Mouse (Mus musculus): ENCODE results near the gene Uba2. TPM values are rescaled to one million over a fixed set of nuclear protein-coding genes. Genes with fewer than 3 reads are reported as not detected.
A peak's percentile ranks its signal among the peaks of the same experiment; 100 is the strongest.
"Not testable (repeated sequence)": the region's sequence is repeated elsewhere in the genome, so short reads cannot be mapped to it uniquely, and the experiment has no call there.

Gene Uba2
- 145 and 159 TPM in 2 replicates for polyA plus RNA-seq (2015; fragmentation: Nextera tagmentation; extraction: Ambion mirVana)

GRCm38 (mm10) chr7:34169454-34169853 lies at the start of gene Uba2:
Uba2 (minus strand) TSS chr7:34169599.
- Histone ChIP-seq H3K4me1 (ENCODE audit: control insufficient read depth, insufficient read depth, low read depth, low read length) (peaks cover 9% of the 10 kb centered on the region), H3K36me3 (ENCODE audit: control insufficient read depth, insufficient read depth, low read length) (peaks cover 7% of the 10 kb centered on the region; the same call in 1 of the 2 replicates), H3K9me3 (ENCODE audit: control insufficient read depth, low read length) (no peaks in the 10 kb centered on the region), H3K4me3 (ENCODE audit: low read length) (peak within 1 kb of the TSS; percentile 98), H3K4me2 (ENCODE audit: low read length) (peak within 1 kb of the TSS; percentile 97), H3K27me3 (replicated peaks; ENCODE audit: control insufficient read depth, insufficient read depth, low read length) (no peaks in the 10 kb centered on the region), H3K9ac (ENCODE audit: low read depth, low read length) (peak within 1 kb of the TSS; percentile 98; the same call in 1 of the 2 replicates), H3K27ac (ENCODE audit: low read depth, low read length) (peak within 1 kb of the TSS; percentile 85)
- 0 out of 2 replicates have a peak, but pooled peaks have one; percentile 19 for ATAC-seq
- WGBS = 80% methylated on average over 3 of the region's 3 CpGs

GRCm38 (mm10) chr7:34218496-34218895 lies 49.1 kb upstream of the Uba2 start:
- no peak overlapping the region for H3K27ac ChIP-seq (ENCODE audit: low read depth, low read length)
- ATAC-seq = no peak
- H3K36me3 ChIP-seq (ENCODE audit: control insufficient read depth, insufficient read depth, low read length) = peaks cover 58% of the 10 kb centered on the region
- WGBS = 82% methylated on average over 1 of the region's 1 CpGs
- H3K9me3 ChIP-seq (ENCODE audit: control insufficient read depth, low read length) = no peaks in the 10 kb centered on the region
- no peak overlapping the region for H3K9ac ChIP-seq (ENCODE audit: low read depth, low read length)
- no peak overlapping the region for H3K4me2 ChIP-seq (ENCODE audit: low read length)
- no peaks in the 10 kb centered on the region for H3K27me3 ChIP-seq (replicated peaks; ENCODE audit: control insufficient read depth, insufficient read depth, low read length)
- no peak overlapping the region for H3K4me3 ChIP-seq (ENCODE audit: low read length)
- no peaks in the 10 kb centered on the region for H3K4me1 ChIP-seq (ENCODE audit: control insufficient read depth, insufficient read depth, low read depth, low read length)

- H3K9me3 ChIP-seq (ENCODE audit: control insufficient read depth, low read length) = no peaks in the 10 kb centered on the region
- WGBS = 93% methylated on average over 10 of the region's 10 CpGs
- no peak overlapping the region for H3K9ac ChIP-seq (ENCODE audit: low read depth, low read length)
- ATAC-seq = no peak
- no peaks in the 10 kb centered on the region for H3K27me3 ChIP-seq (replicated peaks; ENCODE audit: control insufficient read depth, insufficient read depth, low read length)
- no peak overlapping the region for H3K4me3 ChIP-seq (ENCODE audit: low read length)
- H3K4me2 ChIP-seq (ENCODE audit: low read length) = no peak overlapping the region
- no peaks in the 10 kb centered on the region for H3K4me1 ChIP-seq (ENCODE audit: control insufficient read depth, insufficient read depth, low read depth, low read length)
- peaks cover 64% of the 10 kb centered on the region for H3K36me3 ChIP-seq (ENCODE audit: control insufficient read depth, insufficient read depth, low read length)
- H3K27ac ChIP-seq (ENCODE audit: low read depth, low read length) = no peak overlapping the region
Observed at GRCm38 (mm10) chr7:34216474-34216873, 47.1 kb upstream of the Uba2 start.

GRCm38 (mm10) chr7:34215481-34215880 lies 46.1 kb upstream of the Uba2 start:
- H3K4me1 ChIP-seq (ENCODE audit: control insufficient read depth, insufficient read depth, low read depth, low read length) = no peaks in the 10 kb centered on the region
- H3K4me3 ChIP-seq (ENCODE audit: low read length) = no peak overlapping the region
- no peak overlapping the region for H3K4me2 ChIP-seq (ENCODE audit: low read length)
- H3K27ac ChIP-seq (ENCODE audit: low read depth, low read length) = no peak overlapping the region
- no peaks in the 10 kb centered on the region for H3K27me3 ChIP-seq (replicated peaks; ENCODE audit: control insufficient read depth, insufficient read depth, low read length)
- no peak overlapping the region for H3K9ac ChIP-seq (ENCODE audit: low read depth, low read length)
- 91% methylated on average over 9 of the region's 9 CpGs for WGBS
- ATAC-seq = no peak
- no peaks in the 10 kb centered on the region for H3K9me3 ChIP-seq (ENCODE audit: control insufficient read depth, low read length)
- H3K36me3 ChIP-seq (ENCODE audit: control insufficient read depth, insufficient read depth, low read length) = peaks cover 66% of the 10 kb centered on the region

- H3K4me2 ChIP-seq (ENCODE audit: low read length) = no peak overlapping the region
- H3K4me3 ChIP-seq (ENCODE audit: low read length) = no peak overlapping the region
- no peak overlapping the region for H3K9ac ChIP-seq (ENCODE audit: low read depth, low read length)
- 85% methylated on average over 8 of the region's 8 CpGs for WGBS
- H3K27ac ChIP-seq (ENCODE audit: low read depth, low read length) = no peak overlapping the region
- ATAC-seq = no peak
- H3K36me3 ChIP-seq (ENCODE audit: control insufficient read depth, insufficient read depth, low read length) = peaks cover 61% of the 10 kb centered on the region
- no peaks in the 10 kb centered on the region for H3K9me3 ChIP-seq (ENCODE audit: control insufficient read depth, low read length)
- no peaks in the 10 kb centered on the region for H3K27me3 ChIP-seq (replicated peaks; ENCODE audit: control insufficient read depth, insufficient read depth, low read length)
- H3K4me1 ChIP-seq (ENCODE audit: control insufficient read depth, insufficient read depth, low read depth, low read length) = no peaks in the 10 kb centered on the region
Observed at GRCm38 (mm10) chr7:34214644-34215043, 45.2 kb upstream of the Uba2 start.

GRCm38 (mm10) chr7:34213281-34213680 lies 43.9 kb upstream of the Uba2 start:
- peaks cover 60% of the 10 kb centered on the region for H3K36me3 ChIP-seq (ENCODE audit: control insufficient read depth, insufficient read depth, low read length)
- no peak overlapping the region for H3K9ac ChIP-seq (ENCODE audit: low read depth, low read length)
- H3K4me2 ChIP-seq (ENCODE audit: low read length) = no peak overlapping the region
- H3K4me1 ChIP-seq (ENCODE audit: control insufficient read depth, insufficient read depth, low read depth, low read length) = no peaks in the 10 kb centered on the region
- no peak overlapping the region for H3K27ac ChIP-seq (ENCODE audit: low read depth, low read length)
- H3K27me3 ChIP-seq (replicated peaks; ENCODE audit: control insufficient read depth, insufficient read depth, low read length) = no peaks in the 10 kb centered on the region
- no peaks in the 10 kb centered on the region for H3K9me3 ChIP-seq (ENCODE audit: control insufficient read depth, low read length)
- WGBS = 95% methylated on average over 7 of the region's 7 CpGs
- H3K4me3 ChIP-seq (ENCODE audit: low read length) = no peak overlapping the region
- ATAC-seq = no peak

GRCm38 (mm10) chr7:34208027-34208745 lies 38.8 kb upstream of the Uba2 start:
- H3K4me2 ChIP-seq (ENCODE audit: low read length) = no peak overlapping the region
- no peak overlapping the region for H3K4me3 ChIP-seq (ENCODE audit: low read length)
- no peaks in the 10 kb centered on the region for H3K4me1 ChIP-seq (ENCODE audit: control insufficient read depth, insufficient read depth, low read depth, low read length)
- peaks cover 77% of the 10 kb centered on the region for H3K36me3 ChIP-seq (ENCODE audit: control insufficient read depth, insufficient read depth, low read length)
- no peak overlapping the region for H3K9ac ChIP-seq (ENCODE audit: low read depth, low read length)
- H3K9me3 ChIP-seq (ENCODE audit: control insufficient read depth, low read length) = no peaks in the 10 kb centered on the region
- H3K27me3 ChIP-seq (replicated peaks; ENCODE audit: control insufficient read depth, insufficient read depth, low read length) = no peaks in the 10 kb centered on the region
- no peak for ATAC-seq
- WGBS = 92% methylated on average over 9 of the region's 9 CpGs
- no peak overlapping the region for H3K27ac ChIP-seq (ENCODE audit: low read depth, low read length)

GRCm38 (mm10) chr7:34206331-34206730 lies 36.9 kb upstream of the Uba2 start:
- Histone ChIP-seq H3K27ac (ENCODE audit: low read depth, low read length) (no peak overlapping the region), H3K27me3 (replicated peaks; ENCODE audit: control insufficient read depth, insufficient read depth, low read length) (no peaks in the 10 kb centered on the region), H3K36me3 (ENCODE audit: control insufficient read depth, insufficient read depth, low read length) (peaks cover 79% of the 10 kb centered on the region), H3K4me1 (ENCODE audit: control insufficient read depth, insufficient read depth, low read depth, low read length) (no peaks in the 10 kb centered on the region), H3K4me2 (ENCODE audit: low read length) (no peak overlapping the region), H3K9ac (ENCODE audit: low read depth, low read length) (no peak overlapping the region), H3K9me3 (ENCODE audit: control insufficient read depth, low read length) (no peaks in the 10 kb centered on the region), H3K4me3 (ENCODE audit: low read length) (no peak overlapping the region)
- no peak for ATAC-seq
- 96% methylated on average over 6 of the region's 6 CpGs for WGBS

DNA sequence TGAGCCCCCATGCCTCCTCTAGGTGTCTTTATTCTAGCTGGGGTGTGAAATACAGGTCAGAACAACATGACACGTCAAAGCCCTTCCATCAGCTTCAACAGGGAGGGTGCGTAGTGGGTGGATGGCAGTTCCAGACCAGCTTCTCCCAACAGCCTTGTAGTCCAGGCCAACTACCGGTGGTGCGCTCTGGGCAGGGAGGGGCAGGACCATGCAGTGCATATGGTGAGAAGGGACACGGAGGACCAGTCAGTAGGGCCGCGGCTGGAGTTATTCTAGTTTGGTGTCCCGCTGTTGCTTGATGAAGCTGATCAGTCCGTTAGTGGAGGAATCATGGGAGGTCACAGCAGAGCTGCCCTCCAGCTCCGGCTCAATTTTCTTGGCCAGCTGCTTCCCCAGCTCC lies 32.7 kb upstream of the Uba2 start:
- H3K4me1 ChIP-seq (ENCODE audit: control insufficient read depth, insufficient read depth, low read depth, low read length); H3K27ac ChIP-seq (ENCODE audit: low read depth, low read length); H3K27me3 ChIP-seq (replicated peaks; ENCODE audit: control insufficient read depth, insufficient read depth, low read length); H3K4me3 ChIP-seq (ENCODE audit: low read length); H3K9me3 ChIP-seq (ENCODE audit: control insufficient read depth, low read length); H3K9ac ChIP-seq (ENCODE audit: low read depth, low read length); H3K4me2 ChIP-seq (ENCODE audit: low read length): not testable (repeated sequence)
- peaks cover 62% of the 10 kb centered on the region for H3K36me3 ChIP-seq (ENCODE audit: control insufficient read depth, insufficient read depth, low read length)
- 0 out of 2 replicates have a peak, but pooled peaks have one; percentile 50 for ATAC-seq
- 87% methylated on average over 10 of the region's 10 CpGs for WGBS

Data from hindbrain, embryonic 16.5 days (tissue).